Mouse (Mus musculus): ENCODE results near the gene Slc6a18. TPM values are rescaled to one million over a fixed set of nuclear protein-coding genes. Genes with fewer than 3 reads are reported as not detected.

The Slc6a18 gene
- polyA plus RNA-seq, 1 experiment from 2014 or later: not detected

- no peak for ATAC-seq
- Histone ChIP-seq H3K27me3 (replicated peaks) (no peaks in the 10 kb centered on the region), H3K9me3 (replicated peaks) (no peaks in the 10 kb centered on the region), H3K4me3 (no peak overlapping the region), H3K36me3 (no peaks in the 10 kb centered on the region), H3K4me1 (peaks cover 6% of the 10 kb centered on the region; the same call in 1 of the 2 replicates), H3K27ac (no peak overlapping the region), H3K9ac (no peak overlapping the region), H3K4me2 (no peak overlapping the region)
- WGBS (ENCODE audit: insufficient replicate concordance): 69% methylated on average over 11 of the region's 11 CpGs
Measured at GRCm38 (mm10) chr13:73683682-73684081, 5.9 kb upstream of the Slc6a18 start.

- Histone ChIP-seq H3K27ac (no peak overlapping the region), H3K4me3 (no peak overlapping the region), H3K36me3 (no peaks in the 10 kb centered on the region), H3K9ac (no peak overlapping the region), H3K9me3 (replicated peaks) (no peaks in the 10 kb centered on the region), H3K4me1 (peaks cover 6% of the 10 kb centered on the region; the same call in 1 of the 2 replicates), H3K4me2 (no peak overlapping the region), H3K27me3 (replicated peaks) (no peaks in the 10 kb centered on the region)
- no peak for ATAC-seq
- 72% methylated on average over 2 of the region's 2 CpGs for WGBS (ENCODE audit: insufficient replicate concordance)
Measured at GRCm38 (mm10) chr13:73682226-73682625, 4.4 kb upstream of the Slc6a18 start.

- WGBS (ENCODE audit: insufficient replicate concordance): 0% methylated on average over 1 of the region's 1 CpGs
- H3K27ac ChIP-seq: peak overlapping the region; percentile 66
- ATAC-seq: peak; percentile 57
- H3K9me3 ChIP-seq (replicated peaks): no peaks in the 10 kb centered on the region
- H3K4me1 ChIP-seq: peaks cover 6% of the 10 kb centered on the region; the same call in 1 of the 2 replicates
- H3K9ac ChIP-seq: no peak overlapping the region
- H3K36me3 ChIP-seq: no peaks in the 10 kb centered on the region
- H3K4me2 ChIP-seq: no peak overlapping the region
- no peak overlapping the region for H3K4me3 ChIP-seq
- 0 out of 2 replicates have a peak, but pooled peaks cover 3% of the 10 kb centered on the region for H3K27me3 ChIP-seq (replicated peaks)
Measured at GRCm38 (mm10) chr13:73680394-73680793, 2.6 kb upstream of the Slc6a18 start.

- H3K27me3 ChIP-seq (replicated peaks): 0 out of 2 replicates have a peak, but pooled peaks cover 6% of the 10 kb centered on the region
- no peaks in the 10 kb centered on the region for H3K9me3 ChIP-seq (replicated peaks)
- no peak for ATAC-seq
- no peaks in the 10 kb centered on the region for H3K36me3 ChIP-seq
- H3K4me1 ChIP-seq: peaks cover 6% of the 10 kb centered on the region; the same call in 1 of the 2 replicates
- H3K9ac ChIP-seq: no peak overlapping the region
- no peak overlapping the region for H3K27ac ChIP-seq
- no peak overlapping the region for H3K4me2 ChIP-seq
- H3K4me3 ChIP-seq: no peak overlapping the region
- WGBS (ENCODE audit: insufficient replicate concordance): 32% methylated on average over 2 of the region's 2 CpGs
Measured at GRCm38 (mm10) chr13:73679311-73679710, 1.5 kb upstream of the Slc6a18 start.

GRCm38 (mm10) chr13:73675161-73675560, 2.7 kb downstream of the Slc6a18 start:
- Histone ChIP-seq H3K4me3 (no peak overlapping the region), H3K4me2 (no peak overlapping the region), H3K27ac (no peak overlapping the region), H3K9me3 (replicated peaks) (no peaks in the 10 kb centered on the region), H3K9ac (no peak overlapping the region), H3K4me1 (peaks cover 6% of the 10 kb centered on the region; the same call in 1 of the 2 replicates), H3K27me3 (replicated peaks) (peaks cover 6% of the 10 kb centered on the region; the same call in 1 of the 2 replicates), H3K36me3 (no peaks in the 10 kb centered on the region)
- no peak for ATAC-seq
- 73% methylated on average over 7 of the region's 7 CpGs for WGBS (ENCODE audit: insufficient replicate concordance)

GRCm38 (mm10) chr13:73660163-73660695, 17.6 kb downstream of the Slc6a18 start:
- WGBS (ENCODE audit: insufficient replicate concordance): 60% methylated on average over 2 of the region's 2 CpGs
- no peak overlapping the region for H3K9ac ChIP-seq
- no peak for ATAC-seq
- no peaks in the 10 kb centered on the region for H3K4me1 ChIP-seq
- H3K27ac ChIP-seq: no peak overlapping the region
- H3K4me2 ChIP-seq: no peak overlapping the region
- no peak overlapping the region for H3K4me3 ChIP-seq
- 0 out of 2 replicates have a peak, but pooled peaks cover 12% of the 10 kb centered on the region for H3K27me3 ChIP-seq (replicated peaks)
- H3K9me3 ChIP-seq (replicated peaks): no peaks in the 10 kb centered on the region
- H3K36me3 ChIP-seq: no peaks in the 10 kb centered on the region

- WGBS (ENCODE audit: insufficient replicate concordance): 34% methylated on average over 2 of the region's 2 CpGs
- Histone ChIP-seq H3K27me3 (replicated peaks) (0 out of 2 replicates have a peak, but pooled peaks cover 12% of the 10 kb centered on the region), H3K27ac (no peak overlapping the region), H3K4me2 (no peak overlapping the region), H3K9ac (no peak overlapping the region), H3K4me1 (no peaks in the 10 kb centered on the region), H3K9me3 (replicated peaks) (no peaks in the 10 kb centered on the region), H3K4me3 (no peak overlapping the region), H3K36me3 (no peaks in the 10 kb centered on the region)
- ATAC-seq: no peak
Measured at GRCm38 (mm10) chr13:73658953-73659352, 18.9 kb downstream of the Slc6a18 start.

- ATAC-seq: no peak
- WGBS (ENCODE audit: insufficient replicate concordance): 51% methylated on average over 3 of the region's 3 CpGs
- 0 out of 2 replicates have a peak, but pooled peaks cover 12% of the 10 kb centered on the region for H3K27me3 ChIP-seq (replicated peaks)
Measured at GRCm38 (mm10) chr13:73654976-73655375, 22.8 kb downstream of the Slc6a18 start.

GRCm38 (mm10) chr13:73653266-73653665, 24.6 kb downstream of the Slc6a18 start:
- no peaks in the 10 kb centered on the region for H3K4me1 ChIP-seq
- H3K27me3 ChIP-seq (replicated peaks): 0 out of 2 replicates have a peak, but pooled peaks cover 3% of the 10 kb centered on the region
- H3K4me2 ChIP-seq: no peak overlapping the region
- 62% methylated on average over 3 of the region's 3 CpGs for WGBS (ENCODE audit: insufficient replicate concordance)
- no peak overlapping the region for H3K27ac ChIP-seq
- peaks cover 5% of the 10 kb centered on the region; the same call in 1 of the 2 replicates for H3K36me3 ChIP-seq
- no peak overlapping the region for H3K4me3 ChIP-seq
- ATAC-seq: no peak
- H3K9ac ChIP-seq: no peak overlapping the region
- H3K9me3 ChIP-seq (replicated peaks): no peaks in the 10 kb centered on the region

More at GRCm38 (mm10) chr13:73654976-73655375, 22.8 kb downstream of the Slc6a18 start:
- H3K9ac ChIP-seq: no peak overlapping the region
- no peak overlapping the region for H3K27ac ChIP-seq
- no peak overlapping the region for H3K4me3 ChIP-seq
- no peaks in the 10 kb centered on the region for H3K4me1 ChIP-seq
- H3K4me2 ChIP-seq: no peak overlapping the region
- no peaks in the 10 kb centered on the region for H3K9me3 ChIP-seq (replicated peaks)
- no peaks in the 10 kb centered on the region for H3K36me3 ChIP-seq

GRCm38 (mm10) chr13:73646397-73647087, 31.3 kb downstream of the Slc6a18 start:
- Histone ChIP-seq H3K9me3 (replicated peaks) (no peaks in the 10 kb centered on the region), H3K4me3 (no peak overlapping the region), H3K9ac (no peak overlapping the region), H3K4me1 (no peaks in the 10 kb centered on the region), H3K27me3 (replicated peaks) (no peaks in the 10 kb centered on the region), H3K4me2 (no peak overlapping the region), H3K36me3 (peaks cover 11% of the 10 kb centered on the region; the same call in 1 of the 2 replicates), H3K27ac (no peak overlapping the region)
- WGBS (ENCODE audit: insufficient replicate concordance): 38% methylated on average over 6 of the region's 6 CpGs
- no peak for ATAC-seq

GRCm38 (mm10) chr13:73641296-73641695, 36.5 kb downstream of the Slc6a18 start:
- Histone ChIP-seq H3K4me1 (no peaks in the 10 kb centered on the region), H3K9me3 (replicated peaks) (no peaks in the 10 kb centered on the region), H3K27me3 (replicated peaks) (no peaks in the 10 kb centered on the region), H3K27ac (no peak overlapping the region), H3K9ac (no peak overlapping the region), H3K36me3 (no peaks in the 10 kb centered on the region), H3K4me2 (no peak overlapping the region), H3K4me3 (no peak overlapping the region)
- 70% methylated on average over 4 of the region's 4 CpGs for WGBS (ENCODE audit: insufficient replicate concordance)
- no peak for ATAC-seq

GRCm38 (mm10) chr13:73637826-73638225, 40.0 kb downstream of the Slc6a18 start:
- Histone ChIP-seq H3K9me3 (replicated peaks) (no peaks in the 10 kb centered on the region), H3K27ac (no peak overlapping the region), H3K4me3 (no peak overlapping the region), H3K27me3 (replicated peaks) (no peaks in the 10 kb centered on the region), H3K4me1 (no peaks in the 10 kb centered on the region), H3K4me2 (no peak overlapping the region), H3K9ac (no peak overlapping the region), H3K36me3 (no peaks in the 10 kb centered on the region)
- WGBS (ENCODE audit: insufficient replicate concordance): 70% methylated on average over 5 of the region's 6 CpGs
- ATAC-seq: no peak
